Mouse (Mus musculus) intestine, embryonic 16.5 days (tissue): ENCODE measurements around the gene Fars2. TPM values are rescaled to one million over a fixed set of nuclear protein-coding genes. Genes with fewer than 3 reads are reported as not detected.

ENCODE experiments used
- ATAC-seq: fragments of 200-750 bp; cut with Nextera tagmentation; 2 replicates; pipeline ENCODE4 v1.8.0; 2017; ENCODE audit warnings: moderate TSS enrichment, moderate library complexity
- H3K27ac ChIP-seq: fragments of 300-500 bp; sonication (generic); 2 replicates; pipeline ENCODE4 v1.5.1; 2014; ENCODE audit warnings: mild to moderate bottlenecking, low read length
- H3K27me3 ChIP-seq: fragments of 300-500 bp; sonication (generic); replicated peaks from 2 replicates; pipeline ENCODE4 v1.6.1; 2014; ENCODE audit warnings: low read length, control low read depth, mixed read lengths; ENCODE audit not compliant: control insufficient read depth, insufficient read depth
- H3K36me3 ChIP-seq: fragments of 300-500 bp; sonication (generic); 2 replicates; pipeline ENCODE4 v1.6.1; 2014; ENCODE audit warnings: low read length, control low read depth; ENCODE audit not compliant: control insufficient read depth, insufficient read depth
- H3K4me1 ChIP-seq: fragments of 300-500 bp; sonication (generic); 2 replicates; pipeline ENCODE4 v1.6.1; 2014; ENCODE audit warnings: low read length, control low read depth, mixed read lengths; ENCODE audit not compliant: control insufficient read depth, insufficient read depth
- H3K4me2 ChIP-seq: fragments of 300-500 bp; sonication (generic); 2 replicates; pipeline ENCODE4 v1.6.1; 2014; ENCODE audit warnings: low read depth, low read length, control low read depth
- H3K4me3 ChIP-seq: fragments of 300-500 bp; sonication (generic); 2 replicates; pipeline ENCODE4 v1.5.1; 2014; ENCODE audit warnings: mild to moderate bottlenecking, low read length
- H3K9ac ChIP-seq: fragments of 300-500 bp; sonication (generic); 2 replicates; pipeline ENCODE4 v1.6.1; 2014; ENCODE audit warnings: low read depth, low read length
- H3K9me3 ChIP-seq: fragments of 300-500 bp; sonication (generic); 2 replicates; pipeline ENCODE4 v1.6.1; 2016; ENCODE audit warnings: low read length, control low read depth; ENCODE audit not compliant: control insufficient read depth
- WGBS: fragments of 180-500 bp; shearing (Covaris S2); extraction: QIAGEN DNeasy Blood & Tissue Kit; methylation state at CpG from one replicate; pipeline ENCODE4 v1.1.7; 2014; 5-methylcytosine and 5-hydroxymethylcytosine counted together
- polyA plus RNA-seq: library from polyadenylated mRNA; unstranded; fragments of >200 nt; fragmentation: Nextera tagmentation; extraction: Ambion mirVana; gene quantifications from 2 replicates; pipeline ENCODE4 v1.2.1, GENCODE M21; 2015

The Fars2 gene
- polyA plus RNA-seq, 1 experiment from 2014 or later, result 48.2 TPM

GRCm38 (mm10) chr13:36267399-36267798, 150.2 kb downstream of the Fars2 start:
- 86% methylated on average over 1 of the region's 1 CpGs for WGBS
- Histone ChIP-seq H3K4me3 (no peak overlapping the region), H3K4me2 (no peak overlapping the region), H3K36me3 (no peaks in the 10 kb centered on the region), H3K9ac (no peak overlapping the region), H3K27ac (no peak overlapping the region), H3K4me1 (no peaks in the 10 kb centered on the region), H3K27me3 (no peaks in the 10 kb centered on the region), H3K9me3 (no peaks in the 10 kb centered on the region)
- no peak for ATAC-seq

GRCm38 (mm10) chr13:36270867-36271266, 153.7 kb downstream of the Fars2 start:
- no peaks in the 10 kb centered on the region for H3K9me3 ChIP-seq
- ATAC-seq, result no peak
- no peaks in the 10 kb centered on the region for H3K36me3 ChIP-seq
- H3K27me3 ChIP-seq, result no peaks in the 10 kb centered on the region
- WGBS, result 95% methylated on average over 1 of the region's 1 CpGs
- H3K9ac ChIP-seq, result no peak overlapping the region
- no peaks in the 10 kb centered on the region for H3K4me1 ChIP-seq
- H3K27ac ChIP-seq, result no peak overlapping the region
- H3K4me3 ChIP-seq, result no peak overlapping the region
- H3K4me2 ChIP-seq, result no peak overlapping the region

DNA sequence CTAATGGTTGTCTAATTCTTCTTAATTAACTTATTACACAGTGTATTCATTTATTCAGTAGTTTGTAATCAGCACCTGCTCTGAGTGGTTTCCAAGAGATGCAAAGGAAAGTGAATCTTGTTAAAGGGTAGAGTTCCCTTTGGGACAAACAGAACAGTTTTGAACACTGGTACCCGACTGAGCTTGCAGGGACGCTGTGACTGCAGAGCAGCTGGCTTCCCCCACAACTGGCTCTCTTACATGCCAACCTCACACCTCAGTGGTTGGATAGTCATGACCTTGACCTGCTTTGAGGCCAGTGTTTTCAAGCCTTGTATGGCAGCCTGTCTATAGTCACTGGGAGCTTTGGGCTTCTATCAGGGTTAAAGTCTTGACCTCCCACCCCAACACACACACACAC, 156.3 kb downstream of the Fars2 start:
- no peaks in the 10 kb centered on the region for H3K9me3 ChIP-seq
- 78% methylated on average over 2 of the region's 2 CpGs for WGBS

DNA sequence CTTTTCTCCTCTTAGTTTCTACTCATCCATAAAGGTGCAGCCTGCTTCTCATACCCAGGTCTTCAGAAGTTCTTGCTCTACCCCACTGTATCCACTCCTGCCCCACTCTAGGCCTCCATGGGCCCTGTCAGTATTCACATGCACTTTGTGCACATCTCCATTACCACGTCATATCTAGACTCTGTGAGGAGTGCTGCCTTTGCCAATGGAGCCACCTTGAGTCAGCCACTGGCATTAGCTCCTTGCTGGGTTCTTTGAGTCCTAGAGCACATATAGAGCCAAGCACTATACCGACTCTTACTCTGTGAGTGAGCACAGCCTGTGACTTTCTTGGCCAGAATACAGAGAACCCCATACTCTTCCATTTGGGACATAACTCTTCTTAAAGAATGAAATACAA, 159.0 kb downstream of the Fars2 start:
- no peaks in the 10 kb centered on the region for H3K4me1 ChIP-seq
- no peak overlapping the region for H3K9ac ChIP-seq
- no peak overlapping the region for H3K4me2 ChIP-seq
- 81% methylated on average over 2 of the region's 2 CpGs for WGBS
- H3K27me3 ChIP-seq, result no peaks in the 10 kb centered on the region
- ATAC-seq, result no peak
- H3K36me3 ChIP-seq, result no peaks in the 10 kb centered on the region
- no peak overlapping the region for H3K4me3 ChIP-seq
- no peak overlapping the region for H3K27ac ChIP-seq
- H3K9me3 ChIP-seq, result no peaks in the 10 kb centered on the region

More for the DNA sequence above, 156.3 kb downstream of the Fars2 start:
- H3K27ac ChIP-seq, result no peak overlapping the region
- no peak for ATAC-seq
- H3K4me1 ChIP-seq, result no peaks in the 10 kb centered on the region
- no peak overlapping the region for H3K4me3 ChIP-seq
- no peak overlapping the region for H3K9ac ChIP-seq
- no peaks in the 10 kb centered on the region for H3K27me3 ChIP-seq
- no peaks in the 10 kb centered on the region for H3K36me3 ChIP-seq
- no peak overlapping the region for H3K4me2 ChIP-seq

GRCm38 (mm10) chr13:36282018-36282417, 164.8 kb downstream of the Fars2 start:
- H3K4me2 ChIP-seq, result no peak overlapping the region
- WGBS, result 6% methylated on average over 6 of the region's 6 CpGs
- no peaks in the 10 kb centered on the region for H3K9me3 ChIP-seq
- no peak for ATAC-seq
- no peaks in the 10 kb centered on the region for H3K27me3 ChIP-seq
- no peak overlapping the region for H3K4me3 ChIP-seq
- H3K9ac ChIP-seq, result no peak overlapping the region
- no peaks in the 10 kb centered on the region for H3K36me3 ChIP-seq
- no peak overlapping the region for H3K27ac ChIP-seq
- H3K4me1 ChIP-seq, result no peaks in the 10 kb centered on the region

GRCm38 (mm10) chr13:36282785-36283544, 165.8 kb downstream of the Fars2 start:
- H3K9me3 ChIP-seq, result no peaks in the 10 kb centered on the region
- WGBS, result 57% methylated on average over 7 of the region's 7 CpGs

GRCm38 (mm10) chr13:36283545-36284067, 166.4 kb downstream of the Fars2 start:
- H3K36me3 ChIP-seq, result no peaks in the 10 kb centered on the region
- H3K4me2 ChIP-seq, result no peak overlapping the region
- H3K9ac ChIP-seq, result no peak overlapping the region
- no peak overlapping the region for H3K27ac ChIP-seq
- WGBS, result 70% methylated on average over 7 of the region's 7 CpGs
- H3K9me3 ChIP-seq, result no peaks in the 10 kb centered on the region
- no peak overlapping the region for H3K4me3 ChIP-seq
- no peak for ATAC-seq
- no peaks in the 10 kb centered on the region for H3K4me1 ChIP-seq
- H3K27me3 ChIP-seq, result no peaks in the 10 kb centered on the region

More at GRCm38 (mm10) chr13:36282785-36283544, 165.8 kb downstream of the Fars2 start:
- Histone ChIP-seq H3K27ac (no peak overlapping the region), H3K4me2 (no peak overlapping the region), H3K9ac (no peak overlapping the region), H3K36me3 (no peaks in the 10 kb centered on the region), H3K4me3 (no peak overlapping the region), H3K4me1 (no peaks in the 10 kb centered on the region), H3K27me3 (no peaks in the 10 kb centered on the region)
- 0 out of 2 replicates have a peak, but pooled peaks have one; percentile 21 for ATAC-seq

DNA sequence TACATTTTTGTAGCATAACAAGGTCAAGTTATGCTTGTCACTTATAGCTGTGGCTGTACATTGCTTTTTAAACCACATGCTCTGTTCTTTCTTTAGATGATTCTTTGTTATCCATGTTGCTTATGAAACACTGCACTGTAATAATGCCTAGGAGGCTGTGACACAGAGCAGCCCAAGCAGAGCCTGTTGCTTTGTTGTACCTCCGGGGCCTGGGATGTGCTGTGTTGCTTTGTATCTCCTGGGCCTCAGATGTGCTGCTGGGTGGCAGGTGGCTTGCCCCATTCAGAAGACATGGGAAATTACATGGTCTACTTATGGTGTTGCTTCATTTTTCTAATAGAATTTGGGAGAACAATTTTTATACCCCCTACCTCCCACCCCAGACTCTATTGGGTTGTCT, 166.9 kb downstream of the Fars2 start:
- H3K4me2 ChIP-seq, result no peak overlapping the region
- H3K36me3 ChIP-seq, result no peaks in the 10 kb centered on the region
- H3K4me3 ChIP-seq, result no peak overlapping the region
- H3K27ac ChIP-seq, result no peak overlapping the region
- H3K9me3 ChIP-seq, result no peaks in the 10 kb centered on the region
- ATAC-seq, result no peak
- no peaks in the 10 kb centered on the region for H3K27me3 ChIP-seq
- H3K4me1 ChIP-seq, result no peaks in the 10 kb centered on the region
- 79% methylated on average over 1 of the region's 1 CpGs for WGBS
- H3K9ac ChIP-seq, result no peak overlapping the region

DNA sequence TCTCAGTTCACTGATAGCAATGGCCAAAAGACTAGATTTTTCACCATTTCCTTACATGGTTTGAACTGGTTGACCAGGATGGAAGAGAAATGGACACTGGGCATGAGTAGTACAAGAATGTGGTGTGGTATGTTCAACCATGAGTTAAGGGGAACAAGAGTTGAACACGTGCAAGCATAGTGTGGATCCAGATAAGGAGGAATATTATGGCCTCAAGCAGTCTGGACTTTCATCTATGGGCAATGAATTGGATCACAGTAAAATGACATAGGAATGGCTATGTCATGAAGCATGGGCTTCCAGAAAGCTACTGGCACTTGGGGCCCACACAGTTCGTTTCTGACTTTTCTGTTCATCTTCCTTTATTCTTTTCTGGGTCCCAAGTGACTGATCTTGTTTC, 168.0 kb downstream of the Fars2 start:
- no peak overlapping the region for H3K4me3 ChIP-seq
- no peak overlapping the region for H3K27ac ChIP-seq
- no peaks in the 10 kb centered on the region for H3K4me1 ChIP-seq
- no peaks in the 10 kb centered on the region for H3K27me3 ChIP-seq
- H3K9ac ChIP-seq, result no peak overlapping the region
- no peak overlapping the region for H3K4me2 ChIP-seq
- peak; percentile 71 for ATAC-seq
- H3K9me3 ChIP-seq, result no peaks in the 10 kb centered on the region
- no peaks in the 10 kb centered on the region for H3K36me3 ChIP-seq
- 70% methylated on average over 2 of the region's 2 CpGs for whole genome bisulfite sequencing
